Mouse (Mus musculus) urinary bladder, adult 2 months (tissue): Measurements from ENCODE around the gene Fdx1l. TPM values are rescaled to one million over a fixed set of nuclear protein-coding genes. Genes with fewer than 3 reads are reported as not detected.

Experiments used
- DNase-seq: peaks from one replicate; pipeline ENCODE4 v3.0.0; 2022; ENCODE audit warnings: low spot score
- polyA plus RNA-seq: library from polyadenylated mRNA; depleted of rRNA; stranded (reverse); fragments of >200 nt; gene quantifications from 2 replicates; pipeline ENCODE4 v1.2.3, GENCODE M21; 2012; rRNA removed

Gene Fdx1l
- polyA plus RNA-seq, 1 experiment = 63.1 TPM

DNA sequence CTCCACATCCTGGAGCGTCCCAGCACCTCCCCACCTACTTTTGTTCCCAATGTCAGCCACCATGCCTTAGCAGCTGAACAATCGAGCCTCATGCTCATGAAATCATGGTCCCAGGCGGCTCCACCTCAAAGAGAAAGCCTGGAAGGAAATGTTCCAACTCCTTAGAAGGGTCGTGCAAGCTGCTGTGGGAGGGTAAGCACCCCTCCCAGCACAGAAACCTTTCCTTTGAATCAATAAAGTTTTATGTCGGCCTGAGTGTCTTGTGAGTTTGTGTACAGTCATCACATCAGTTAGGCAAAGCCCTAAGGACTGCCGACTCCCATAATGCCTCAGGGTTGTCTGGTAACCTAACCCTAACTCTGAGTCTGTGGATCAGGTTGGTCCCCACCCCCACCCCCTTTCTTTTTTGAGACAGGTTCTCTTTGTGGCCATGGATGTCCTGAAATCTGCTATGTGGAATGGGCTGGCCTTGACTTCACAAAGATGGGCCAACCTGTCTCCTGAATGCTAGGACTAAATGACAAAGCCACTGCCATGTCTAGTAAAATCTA lies 44.8 kb downstream of the Fdx1l start:
- DNase-seq = no peak

DNA sequence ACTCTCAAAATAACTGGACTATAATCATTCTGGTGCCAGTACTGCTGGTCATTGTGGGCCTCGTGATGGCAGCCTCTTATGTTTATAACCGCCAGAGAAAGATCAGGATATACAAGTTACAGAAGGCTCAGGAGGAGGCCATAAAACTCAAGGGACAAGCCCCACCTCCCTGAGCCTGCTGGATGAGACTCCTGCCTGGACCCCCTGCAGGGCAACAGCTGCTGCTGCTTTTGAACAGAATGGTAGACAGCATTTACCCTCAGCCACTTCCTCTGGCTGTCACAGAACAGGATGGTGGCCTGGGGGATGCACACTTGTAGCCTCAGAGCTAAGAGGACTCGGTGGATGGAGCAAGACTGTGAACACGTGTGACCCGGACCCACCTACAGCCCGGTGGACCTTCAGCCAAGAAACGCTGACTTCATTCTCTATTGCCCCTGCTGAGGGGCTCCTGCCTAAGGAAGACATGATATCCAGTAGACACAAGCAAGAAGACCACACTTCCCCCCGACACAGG lies 45.6 kb downstream of the Fdx1l start:
- no peak for DNase-seq

DNA sequence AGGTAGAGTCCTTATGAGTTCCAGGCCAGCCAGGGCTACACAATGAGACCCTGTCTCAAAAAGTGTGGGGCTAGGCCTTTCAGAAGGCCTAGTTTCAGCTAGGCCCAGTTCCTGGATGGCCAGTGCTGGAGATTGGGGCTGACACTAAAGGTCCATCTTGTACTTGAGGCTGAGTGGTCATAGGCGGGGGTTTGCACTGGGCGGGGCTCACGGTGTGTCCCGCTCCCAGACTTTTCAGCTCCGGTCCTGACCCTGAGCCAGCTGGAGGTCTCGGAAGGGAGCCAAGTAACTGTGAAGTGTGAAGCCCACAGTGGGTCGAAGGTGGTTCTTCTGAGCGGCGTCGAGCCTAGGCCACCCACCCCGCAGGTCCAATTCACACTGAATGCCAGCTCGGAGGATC lies 46.6 kb downstream of the Fdx1l start:
- DNase-seq = no peak

DNA sequence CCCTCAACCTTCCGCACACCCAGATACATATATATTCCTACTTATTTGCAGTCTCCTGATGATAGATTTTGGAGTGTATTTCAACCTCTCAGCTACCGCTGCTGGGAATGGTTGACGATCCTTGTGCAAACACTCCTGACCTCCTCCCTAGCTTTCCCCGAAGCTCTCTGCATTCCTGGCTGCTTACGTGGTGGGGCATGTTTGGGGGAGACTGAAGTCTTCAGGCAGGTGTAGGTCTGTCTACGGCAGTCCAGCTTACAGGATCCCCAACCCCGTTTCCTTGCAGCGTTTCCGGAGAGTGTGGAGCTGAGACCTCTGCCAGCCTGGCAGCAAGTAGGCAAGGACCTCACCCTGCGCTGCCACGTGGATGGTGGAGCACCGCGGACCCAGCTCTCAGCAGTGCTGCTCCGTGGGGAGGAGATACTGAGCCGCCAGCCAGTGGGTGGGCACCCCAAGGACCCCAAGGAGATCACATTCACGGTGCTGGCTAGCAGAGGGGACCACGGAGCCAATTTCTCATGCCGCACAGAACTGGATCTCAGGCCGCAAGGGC lies 48.1 kb downstream of the Fdx1l start:
- DNase-seq = no peak

DNA sequence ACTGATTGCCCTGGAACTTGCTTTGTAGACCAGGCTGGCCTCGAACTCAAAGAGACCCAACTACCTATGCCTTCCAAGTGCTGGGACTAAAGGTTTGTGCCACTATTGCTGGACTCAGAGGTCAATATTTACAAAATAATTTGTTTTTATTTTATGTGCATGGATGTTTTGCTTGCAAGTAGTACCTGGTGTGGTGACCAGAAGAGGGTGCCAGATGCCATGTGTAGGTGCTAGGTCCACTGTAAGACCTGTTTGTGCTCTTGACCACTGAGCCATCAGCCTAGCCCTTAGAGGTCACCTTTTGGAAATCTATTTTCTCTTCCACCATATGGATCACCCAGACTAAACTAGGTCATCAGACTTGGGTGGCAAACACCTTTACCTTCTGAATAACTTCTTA lies 50.7 kb downstream of the Fdx1l start:
- no peak for DNase-seq

DNA sequence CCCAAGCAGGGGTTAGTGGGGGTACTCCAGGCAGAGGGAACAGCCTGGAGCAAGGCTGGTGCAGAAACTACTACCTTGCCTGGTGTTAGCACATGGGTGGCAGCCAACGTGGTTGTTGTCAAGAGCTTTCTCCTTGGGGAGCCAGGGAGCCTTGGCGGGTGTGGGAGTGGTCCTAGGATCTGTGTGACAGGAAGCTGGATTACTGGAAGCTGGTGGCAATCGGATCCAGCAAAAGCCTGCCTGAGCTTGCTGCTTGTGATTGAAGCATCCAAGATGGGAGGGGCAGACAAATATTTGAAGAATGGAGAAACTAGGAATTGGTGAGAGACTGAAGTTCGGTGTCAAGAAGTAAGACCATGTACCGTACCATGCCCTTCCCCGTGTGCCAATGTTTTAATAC lies 51.1 kb downstream of the Fdx1l start:
- DNase-seq = no peak

DNA sequence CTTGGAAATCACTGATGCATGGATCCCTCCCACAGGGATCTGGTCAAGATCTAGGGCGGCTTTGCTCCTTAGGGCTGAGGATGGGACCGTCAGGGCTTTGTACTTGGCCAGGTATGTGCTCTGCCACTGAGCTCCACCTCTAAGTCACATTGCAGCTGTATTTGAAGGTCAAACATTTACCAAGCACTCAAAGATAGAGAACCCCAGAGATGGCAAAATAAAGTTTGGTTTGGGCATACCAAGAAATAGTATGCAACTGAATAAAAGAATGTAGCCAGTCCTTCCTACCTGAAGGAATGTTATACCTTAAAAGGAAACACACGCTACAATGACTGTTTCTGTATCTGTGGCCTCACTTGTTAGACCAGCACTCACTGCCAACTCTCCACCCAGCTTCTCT lies 52.1 kb downstream of the Fdx1l start:
- DNase-seq = no peak

DNA sequence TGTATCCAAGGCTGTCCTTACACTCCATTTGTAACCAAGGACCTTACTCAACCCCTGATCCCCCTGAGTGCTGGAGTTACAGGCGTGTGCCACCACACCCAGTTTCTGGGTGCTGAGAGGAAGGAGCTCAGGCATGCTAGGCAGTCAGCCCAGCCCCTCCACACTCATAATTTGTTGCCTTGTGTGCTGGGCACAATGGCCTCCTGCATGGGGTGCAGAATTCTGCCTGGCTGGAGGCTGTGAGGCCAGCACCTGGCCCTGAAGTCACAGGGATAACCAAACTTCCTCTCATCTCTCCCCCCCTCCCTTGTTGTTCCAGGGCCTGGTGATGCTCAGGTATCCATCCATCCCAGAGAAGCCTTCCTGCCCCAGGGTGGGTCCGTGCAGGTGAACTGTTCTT lies 54.8 kb downstream of the Fdx1l start:
- no peak for DNase-seq

Other genes starting within 250 kb of the Fdx1l start
- gene A230050P20Rik, start 205.0 kb downstream of the Fdx1l start, polyA plus RNA-seq = 59.3 and 71.9 TPM in 2 replicates
- 6.8 and 7.0 TPM in 2 replicates for gene Angptl6, start 193.9 kb downstream of the Fdx1l start, polyA plus RNA-seq
- 38.7 and 59.6 TPM in 2 replicates for gene Ppan, start 185.4 kb downstream of the Fdx1l start, polyA plus RNA-seq
- 136 and 141 TPM in 2 replicates for gene Eif3g, start 175.0 kb downstream of the Fdx1l start, polyA plus RNA-seq
- gene Dnmt1, start 113.7 kb downstream of the Fdx1l start, polyA plus RNA-seq = 19.1 and 19.7 TPM in 2 replicates
- 11.6 and 11.7 TPM in 2 replicates for gene S1pr2, start 96.8 kb downstream of the Fdx1l start, polyA plus RNA-seq
- gene Mrpl4, start 70.9 kb downstream of the Fdx1l start, polyA plus RNA-seq = 78.8 and 88.8 TPM in 2 replicates
- gene Icam1, start 57.6 kb downstream of the Fdx1l start, polyA plus RNA-seq = 27.4 and 28.7 TPM in 2 replicates
- 1.1 and 1.5 TPM in 2 replicates for gene Icam4, start 44.2 kb downstream of the Fdx1l start, polyA plus RNA-seq
- 1.2 TPM in 2 replicates for gene Icam5, start 41.5 kb downstream of the Fdx1l start, polyA plus RNA-seq
- gene Zglp1, start 6.5 kb downstream of the Fdx1l start, polyA plus RNA-seq = 0.43 TPM in 1 of 2 replicates, not detected in the other
- gene Gm49373, start 518 bp downstream of the Fdx1l start, polyA plus RNA-seq = 0.80 and 0.94 TPM in 2 replicates
- 1.3 and 1.8 TPM in 2 replicates for gene Gm38431, start 18.4 kb upstream of the Fdx1l start, polyA plus RNA-seq
- gene Raver1, start 18.4 kb upstream of the Fdx1l start, polyA plus RNA-seq = 24.2 and 33.2 TPM in 2 replicates
- 23.9 and 28.5 TPM in 2 replicates for gene Tyk2, start 57.6 kb upstream of the Fdx1l start, polyA plus RNA-seq
- gene Cdc37, start 76.4 kb upstream of the Fdx1l start, polyA plus RNA-seq = 198 and 211 TPM in 2 replicates
- gene Pde4a, start 92.1 kb upstream of the Fdx1l start, polyA plus RNA-seq = 8.3 and 11.6 TPM in 2 replicates
- 36.8 and 38.7 TPM in 2 replicates for gene Keap1, start 165.7 kb upstream of the Fdx1l start, polyA plus RNA-seq
- gene S1pr5, start 174.8 kb upstream of the Fdx1l start, polyA plus RNA-seq = 0.32 and 0.47 TPM in 2 replicates
- gene Atg4d, start 191.7 kb upstream of the Fdx1l start, polyA plus RNA-seq = 23.6 and 27.3 TPM in 2 replicates
- gene Kri1, start 214.4 kb upstream of the Fdx1l start, polyA plus RNA-seq = 31.0 and 31.8 TPM in 2 replicates
- gene Cdkn2d, start 217.8 kb upstream of the Fdx1l start, polyA plus RNA-seq = 17.9 and 18.2 TPM in 2 replicates
- gene Ap1m2, start 238.7 kb upstream of the Fdx1l start, polyA plus RNA-seq = 40.7 and 46.5 TPM in 2 replicates
- 136 and 143 TPM in 2 replicates for gene Slc44a2, start 247.1 kb upstream of the Fdx1l start, polyA plus RNA-seq